Mouse (Mus musculus) testis, adult 2 months (tissue): ENCODE data around the gene Zfp600. TPM values are rescaled to one million over a fixed set of nuclear protein-coding genes. Genes with fewer than 3 reads are reported as not detected.
A peak's percentile ranks its signal among the peaks of the same experiment; 100 is the strongest.
"Not testable (repeated sequence)": the region's sequence is repeated elsewhere in the genome, so short reads cannot be mapped to it uniquely, and the experiment has no call there.

ENCODE experiments used
- H3K27ac ChIP-seq: fragments of 200-500 bp; 2 replicates; pipeline ENCODE4 v1.5.1; 2012; ENCODE audit warnings: low read depth, low read length; ENCODE audit not compliant: control insufficient read depth, insufficient read depth
- H3K27me3 ChIP-seq: fragments of 200-500 bp; 2 replicates; pipeline ENCODE4 v1.6.1; 2012; ENCODE audit warnings: mild to moderate bottlenecking, low read length, moderate library complexity; ENCODE audit not compliant: control insufficient read depth, insufficient read depth
- H3K36me3 ChIP-seq: fragments of 200-500 bp; 2 replicates; pipeline ENCODE4 v1.6.1; 2012; ENCODE audit warnings: mild to moderate bottlenecking, low read length; ENCODE audit not compliant: control insufficient read depth, insufficient read depth
- H3K4me1 ChIP-seq: fragments of 200-500 bp; 2 replicates; pipeline ENCODE4 v1.6.1; 2012; ENCODE audit warnings: low read length; ENCODE audit not compliant: control insufficient read depth, insufficient read depth
- H3K4me3 ChIP-seq: fragments of 200-500 bp; 2 replicates; pipeline ENCODE4 v1.5.1; 2012; ENCODE audit warnings: low read depth, mild to moderate bottlenecking, low read length, moderate library complexity, mixed read lengths; ENCODE audit not compliant: control insufficient read depth
- polyA plus RNA-seq: library from polyadenylated mRNA; depleted of rRNA; stranded (reverse); fragments of >200 nt; gene quantifications from 2 replicates; pipeline ENCODE4 v1.2.3, GENCODE M21; 2012; rRNA removed

Gene Zfp600
- polyA plus RNA-seq, result 0.04 TPM in 2 replicates

GRCm38 (mm10) chr4:146156524-146156923 is at the start of gene Zfp600:
Gene Zfp600, plus strand, starts transcription at chr4:146156824.
- H3K27me3 ChIP-seq, H3K36me3 ChIP-seq, H3K27ac ChIP-seq, H3K4me3 ChIP-seq, H3K4me1 ChIP-seq: not testable (repeated sequence)

GRCm38 (mm10) chr4:146162893-146163292 is 6.3 kb downstream of the Zfp600 start:
- H3K4me1 ChIP-seq, H3K27me3 ChIP-seq, H3K36me3 ChIP-seq, H3K27ac ChIP-seq, H3K4me3 ChIP-seq: not testable (repeated sequence)

- not testable (repeated sequence) for H3K27ac ChIP-seq, H3K4me1 ChIP-seq, H3K36me3 ChIP-seq, H3K27me3 ChIP-seq, H3K4me3 ChIP-seq
These were observed 10.7 kb downstream of the Zfp600 start for GRCm38 (mm10) chr4:146167202-146167832.

GRCm38 (mm10) chr4:146167879-146168532 is 11.4 kb downstream of the Zfp600 start:
- H3K27me3 ChIP-seq, H3K36me3 ChIP-seq, H3K27ac ChIP-seq, H3K4me1 ChIP-seq, H3K4me3 ChIP-seq: not testable (repeated sequence)

GRCm38 (mm10) chr4:146168730-146169215 is 12.1 kb downstream of the Zfp600 start:
- not testable (repeated sequence) for H3K4me3 ChIP-seq

GRCm38 (mm10) chr4:146173378-146174226 is 17.0 kb downstream of the Zfp600 start:
- H3K36me3 ChIP-seq, H3K27ac ChIP-seq, H3K4me1 ChIP-seq, H3K4me3 ChIP-seq, H3K27me3 ChIP-seq: not testable (repeated sequence)

More at GRCm38 (mm10) chr4:146168730-146169215, 12.1 kb downstream of the Zfp600 start:
- H3K4me1 ChIP-seq, H3K36me3 ChIP-seq, H3K27me3 ChIP-seq, H3K27ac ChIP-seq: not testable (repeated sequence)

GRCm38 (mm10) chr4:146204357-146204756 is 47.7 kb downstream of the Zfp600 start:
- H3K4me1 ChIP-seq, H3K27ac ChIP-seq, H3K36me3 ChIP-seq: not testable (repeated sequence)

GRCm38 (mm10) chr4:146239252-146240244 is 82.9 kb downstream of the Zfp600 start:
- H3K36me3 ChIP-seq, H3K4me1 ChIP-seq: not testable (repeated sequence)

More at GRCm38 (mm10) chr4:146204357-146204756, 47.7 kb downstream of the Zfp600 start:
- not testable (repeated sequence) for H3K27me3 ChIP-seq
- H3K4me3 ChIP-seq, result peak overlapping the region; percentile 42

GRCm38 (mm10) chr4:146242119-146242518 is 85.5 kb downstream of the Zfp600 start:
- not testable (repeated sequence) for H3K4me1 ChIP-seq, H3K27ac ChIP-seq, H3K4me3 ChIP-seq, H3K36me3 ChIP-seq, H3K27me3 ChIP-seq

More at GRCm38 (mm10) chr4:146239252-146240244, 82.9 kb downstream of the Zfp600 start:
- H3K4me3 ChIP-seq, H3K27me3 ChIP-seq, H3K27ac ChIP-seq: not testable (repeated sequence)
